Mouse (Mus musculus) ES-Bruce4 (cell line): ENCODE data around the gene Slc24a3. TPM values are rescaled to one million over a fixed set of nuclear protein-coding genes. Genes with fewer than 3 reads are reported as not detected.

Experiments used
- H3K27ac ChIP-seq: 2 replicates; pipeline ENCODE4 v1.5.1; 2012; ENCODE audit warnings: low read length, inconsistent platforms; ENCODE audit not compliant: insufficient read depth
- H3K27me3 ChIP-seq: 2 replicates; pipeline ENCODE4 v1.6.1; 2012; ENCODE audit warnings: mild to moderate bottlenecking, low read length, inconsistent platforms; ENCODE audit not compliant: control insufficient read depth, poor library complexity, insufficient read depth, severe bottlenecking
- H3K36me3 ChIP-seq: 2 replicates; pipeline ENCODE4 v1.6.1; 2012; ENCODE audit warnings: inconsistent platforms, mild to moderate bottlenecking, low read length, moderate library complexity; ENCODE audit not compliant: control insufficient read depth, poor library complexity, insufficient read depth, severe bottlenecking
- H3K4me1 ChIP-seq: one replicate; pipeline ENCODE4 v1.8.1; 2011; ENCODE audit warnings: low read length; ENCODE audit not compliant: control insufficient read depth, insufficient read depth
- H3K4me3 ChIP-seq: 2 replicates; pipeline ENCODE4 v1.5.1; 2011; ENCODE audit warnings: low read depth, mild to moderate bottlenecking, low read length
- H3K9ac ChIP-seq: 2 replicates; pipeline ENCODE4 v1.6.1; 2012; ENCODE audit warnings: low read depth, mild to moderate bottlenecking, inconsistent platforms; ENCODE audit not compliant: poor library complexity, severe bottlenecking
- H3K9me3 ChIP-seq: replicated peaks from 2 replicates; pipeline ENCODE4 v1.6.1; 2012; ENCODE audit warnings: mild to moderate bottlenecking, low read length, inconsistent platforms; ENCODE audit not compliant: control insufficient read depth, poor library complexity, insufficient read depth, severe bottlenecking
- CTCF ChIP-seq: IDR thresholded peaks from one replicate; pipeline ENCODE4 v1.8.1; 2011; ENCODE audit warnings: low read depth, low read length
- EP300 ChIP-seq: IDR thresholded peaks from 2 replicates; pipeline ENCODE4 v1.6.1; 2011; ENCODE audit warnings: low read depth, low read length; ENCODE audit not compliant: insufficient read depth
- POLR2A ChIP-seq: IDR thresholded peaks from one replicate; pipeline ENCODE4 v1.8.1; 2011; ENCODE audit warnings: low read length; ENCODE audit not compliant: insufficient read depth
- polyA plus RNA-seq: library from polyadenylated mRNA; stranded (reverse); fragments of >200 nt; gene quantifications from 2 replicates; pipeline ENCODE4 v1.2.4, GENCODE M21; 2011; ENCODE audit warnings: low read depth; ENCODE audit not compliant: missing spikeins, insufficient read depth, insufficient read length

Gene Slc24a3
- polyA plus RNA-seq, 1 experiment, result 0.16 TPM

- Histone ChIP-seq H3K9ac (no peak overlapping the region), H3K4me1 (no peaks in the 10 kb centered on the region), H3K9me3 (no peaks in the 10 kb centered on the region), H3K36me3 (no peaks in the 10 kb centered on the region), H3K27me3 (no peaks in the 10 kb centered on the region), H3K4me3 (no peak overlapping the region), H3K27ac (no peak overlapping the region)
- TF ChIP-seq EP300 (no peak), CTCF (no peak), POLR2A (no peak)
These were observed 234.4 kb downstream of the Slc24a3 start for GRCm38 (mm10) chr2:145401996-145402395.

- Histone ChIP-seq H3K36me3 (no peaks in the 10 kb centered on the region), H3K27me3 (no peaks in the 10 kb centered on the region), H3K4me1 (no peaks in the 10 kb centered on the region), H3K4me3 (no peak overlapping the region), H3K9ac (no peak overlapping the region), H3K27ac (no peak overlapping the region), H3K9me3 (no peaks in the 10 kb centered on the region)
- TF ChIP-seq CTCF (no peak), EP300 (no peak), POLR2A (no peak)
These were observed 237.4 kb downstream of the Slc24a3 start for GRCm38 (mm10) chr2:145404818-145405531.

DNA sequence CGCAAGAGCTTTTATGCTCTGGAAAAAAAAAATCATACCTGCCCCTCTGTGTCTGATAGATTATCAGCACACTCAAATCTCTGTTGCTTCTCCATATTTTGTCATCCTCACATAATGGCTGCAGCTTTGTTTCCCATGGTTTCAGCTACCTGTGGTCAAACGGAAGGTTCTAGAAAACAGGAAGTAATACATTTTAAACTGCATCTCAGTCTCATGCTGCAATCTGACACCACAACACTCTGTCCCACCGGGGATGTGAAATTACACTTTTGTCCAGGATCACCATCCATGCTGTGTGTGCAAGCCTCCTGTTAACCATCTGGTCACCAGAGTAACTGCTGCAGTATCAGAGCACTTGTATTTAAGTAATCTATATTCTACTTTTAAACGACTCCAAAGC lies 238.2 kb downstream of the Slc24a3 start:
- no peak for TF ChIP-seq CTCF
- TF ChIP-seq EP300, result no peak
- TF ChIP-seq POLR2A, result no peak
- no peaks in the 10 kb centered on the region for H3K36me3 ChIP-seq
- no peak overlapping the region for H3K9ac ChIP-seq
- H3K9me3 ChIP-seq, result no peaks in the 10 kb centered on the region
- H3K27me3 ChIP-seq, result no peaks in the 10 kb centered on the region
- no peaks in the 10 kb centered on the region for H3K4me1 ChIP-seq
- H3K4me3 ChIP-seq, result no peak overlapping the region
- H3K27ac ChIP-seq, result no peak overlapping the region

DNA sequence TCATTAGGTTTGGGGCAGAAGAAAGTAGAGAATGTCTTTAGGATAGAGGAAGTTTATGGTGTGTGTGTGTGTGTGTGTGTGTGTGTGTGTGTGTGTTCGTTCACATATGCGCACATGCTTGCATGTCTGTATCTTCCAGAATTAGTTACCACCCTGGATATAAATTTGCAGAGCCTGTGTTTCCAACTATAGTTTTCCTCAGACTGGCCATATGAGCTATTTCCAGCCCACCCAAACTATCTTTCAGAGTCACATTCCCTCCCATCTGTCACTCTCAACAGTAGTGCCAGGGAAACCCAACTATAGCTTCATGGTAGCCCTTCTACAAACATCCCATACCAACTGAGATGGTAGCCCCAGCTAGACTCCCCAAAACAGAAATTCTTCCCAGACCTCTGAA lies 250.2 kb downstream of the Slc24a3 start:
- H3K27ac ChIP-seq, result no peak overlapping the region
- H3K4me1 ChIP-seq, result no peaks in the 10 kb centered on the region
- H3K9ac ChIP-seq, result no peak overlapping the region
- no peak for TF ChIP-seq EP300
- no peak for TF ChIP-seq POLR2A
- H3K9me3 ChIP-seq, result no peaks in the 10 kb centered on the region
- no peak overlapping the region for H3K4me3 ChIP-seq
- H3K36me3 ChIP-seq, result no peaks in the 10 kb centered on the region
- no peaks in the 10 kb centered on the region for H3K27me3 ChIP-seq

DNA sequence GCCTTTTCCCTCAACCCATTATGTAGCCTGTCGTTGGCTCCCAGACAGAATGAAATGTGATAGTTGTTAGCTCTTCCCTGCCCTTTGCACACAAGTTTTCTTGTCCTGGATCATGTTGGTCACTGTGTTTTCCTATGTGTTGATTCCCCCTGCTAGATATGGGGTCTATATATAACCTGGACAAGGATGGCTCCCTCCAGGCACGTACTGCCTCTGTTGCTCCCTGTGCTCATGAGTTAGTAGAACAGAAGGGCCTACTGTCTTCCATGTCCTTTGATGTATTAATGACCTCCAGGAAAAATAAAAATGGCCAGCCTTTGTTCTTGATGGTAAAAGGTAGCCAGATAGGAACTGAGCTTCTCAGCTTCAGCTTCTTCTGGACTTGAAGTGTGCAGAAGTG lies 251.5 kb downstream of the Slc24a3 start:
- no peak for TF ChIP-seq CTCF
- TF ChIP-seq POLR2A, result no peak
- TF ChIP-seq EP300, result no peak
- no peaks in the 10 kb centered on the region for H3K9me3 ChIP-seq
- H3K36me3 ChIP-seq, result no peaks in the 10 kb centered on the region
- no peak overlapping the region for H3K27ac ChIP-seq
- no peaks in the 10 kb centered on the region for H3K27me3 ChIP-seq
- no peak overlapping the region for H3K9ac ChIP-seq
- no peaks in the 10 kb centered on the region for H3K4me1 ChIP-seq
- no peak overlapping the region for H3K4me3 ChIP-seq

- Histone ChIP-seq H3K27me3 (no peaks in the 10 kb centered on the region), H3K4me3 (no peak overlapping the region), H3K9me3 (no peaks in the 10 kb centered on the region), H3K4me1 (no peaks in the 10 kb centered on the region), H3K27ac (no peak overlapping the region), H3K9ac (no peak overlapping the region), H3K36me3 (no peaks in the 10 kb centered on the region)
- no peak for TF ChIP-seq CTCF
- TF ChIP-seq EP300, result no peak
- TF ChIP-seq POLR2A, result no peak
These were observed 253.7 kb downstream of the Slc24a3 start for GRCm38 (mm10) chr2:145420967-145421888.
